Mouse (Mus musculus) liver (tissue): ENCODE measurements around the gene Ifitm10.
A peak's percentile ranks its signal among the peaks of the same experiment; 100 is the strongest.
"Not testable (repeated sequence)": the region's sequence is repeated elsewhere in the genome, so short reads cannot be mapped to it uniquely, and the experiment has no call there.

Experiments
- DNase-seq: peaks from one replicate; pipeline ENCODE4 v3.0.0-alpha.2; 2020; ENCODE audit warnings: mixed read lengths

Gene Ifitm10

GRCm38 (mm10) chr7:142360743-142361142 lies 12.8 kb downstream of the Ifitm10 start:
- DNase-seq = no peak

GRCm38 (mm10) chr7:142359129-142359528 lies 14.4 kb downstream of the Ifitm10 start:
- DNase-seq = no peak

GRCm38 (mm10) chr7:142357566-142357965 lies 16.0 kb downstream of the Ifitm10 start:
- DNase-seq = no peak

- peak; percentile 80 for DNase-seq
Measured at GRCm38 (mm10) chr7:142354661-142355233, 18.8 kb downstream of the Ifitm10 start.

- peak; percentile 80 for DNase-seq
Measured at GRCm38 (mm10) chr7:142353854-142354253, 19.7 kb downstream of the Ifitm10 start.

- DNase-seq = no peak
Measured at GRCm38 (mm10) chr7:142351569-142351968, 22.0 kb downstream of the Ifitm10 start.

GRCm38 (mm10) chr7:142349308-142349961 lies 24.1 kb downstream of the Ifitm10 start:
- no peak for DNase-seq

- DNase-seq = peak; percentile 67
Measured at GRCm38 (mm10) chr7:142347542-142347941, 26.0 kb downstream of the Ifitm10 start.

- DNase-seq = no peak
Measured at GRCm38 (mm10) chr7:142342247-142342640, 31.3 kb downstream of the Ifitm10 start.

- no peak for DNase-seq
Measured at GRCm38 (mm10) chr7:142341564-142342246, 31.8 kb downstream of the Ifitm10 start.

GRCm38 (mm10) chr7:142340269-142340970 lies 33.1 kb downstream of the Ifitm10 start:
- DNase-seq = peak; percentile 54

- no peak for DNase-seq
Measured at GRCm38 (mm10) chr7:142335151-142335550, 38.4 kb downstream of the Ifitm10 start.

- peak; percentile 92 for DNase-seq
Measured at GRCm38 (mm10) chr7:142334246-142334645, 39.3 kb downstream of the Ifitm10 start.

GRCm38 (mm10) chr7:142332741-142333140 lies 40.8 kb downstream of the Ifitm10 start:
- DNase-seq = not testable (repeated sequence)

GRCm38 (mm10) chr7:142331281-142331680 lies 42.3 kb downstream of the Ifitm10 start:
- no peak for DNase-seq

GRCm38 (mm10) chr7:142330271-142330724 lies 43.3 kb downstream of the Ifitm10 start:
- DNase-seq = peak; percentile 54

- DNase-seq = no peak
Measured at GRCm38 (mm10) chr7:142328507-142328906, 45.0 kb downstream of the Ifitm10 start.

- DNase-seq = no peak
Measured at GRCm38 (mm10) chr7:142326714-142327445, 46.7 kb downstream of the Ifitm10 start.

GRCm38 (mm10) chr7:142323396-142324117 lies 50.0 kb downstream of the Ifitm10 start:
- no peak for DNase-seq

- no peak for DNase-seq
Measured at GRCm38 (mm10) chr7:142322641-142323040, 50.9 kb downstream of the Ifitm10 start.

GRCm38 (mm10) chr7:142321637-142322306 lies 51.8 kb downstream of the Ifitm10 start:
- not testable (repeated sequence) for DNase-seq
